Mouse (Mus musculus) erythroblast, embryonic 14.5 days (primary cell): ENCODE data around the gene Eif4g3.

Source experiments
- GATA1 ChIP-seq: IDR thresholded peaks from 2 replicates; pipeline ENCODE4 v1.6.1; 2012; ENCODE audit warnings: low read length, inconsistent platforms, mixed read lengths
- TAL1 ChIP-seq: IDR thresholded peaks from 3 replicates; pipeline ENCODE4 v1.6.1; 2012; ENCODE audit warnings: low read length, inconsistent platforms, mixed read lengths

- TF ChIP-seq GATA1 (no peak), TAL1 (no peak)
Measured at GRCm38 (mm10) chr4:138127371-138127770, 134.5 kb downstream of the Eif4g3 start.
